Mouse (Mus musculus): ENCODE measurements around the gene Paxx. TPM values are rescaled to one million over a fixed set of nuclear protein-coding genes. Genes with fewer than 3 reads are reported as not detected.
"Not testable (repeated sequence)": the region's sequence is repeated elsewhere in the genome, so short reads cannot be mapped to it uniquely, and the experiment has no call there.

Paxx gene
- polyA plus RNA-seq, 1 experiment from 2014 or later, result 33.8 TPM

DNA sequence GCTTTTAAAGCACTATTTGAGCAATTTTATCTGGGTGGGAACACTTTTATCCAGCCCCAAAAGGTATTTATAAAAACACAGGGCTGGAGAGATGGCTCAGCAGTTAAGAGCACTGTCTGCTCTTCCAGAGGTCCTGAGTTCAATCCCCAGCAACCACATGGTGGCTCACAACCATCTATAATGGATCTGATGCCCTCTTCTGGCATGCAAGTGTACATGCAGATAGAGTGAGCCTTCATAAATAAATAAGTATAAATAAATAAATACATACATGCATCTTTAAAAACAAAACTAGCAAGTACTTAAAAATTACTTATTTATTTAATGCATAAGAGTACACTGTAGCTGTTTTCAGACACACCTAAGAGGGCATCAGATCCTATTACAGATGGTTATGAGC, 47.5 kb downstream of the Paxx start:
- not testable (repeated sequence) for H3K4me2 ChIP-seq (replicated peaks; ENCODE audit: low read depth, low read length); H3K4me1 ChIP-seq (ENCODE audit: insufficient read depth, low read length); H3K27ac ChIP-seq (ENCODE audit: low read length); H3K9me3 ChIP-seq (ENCODE audit: low read length); ATAC-seq (ENCODE audit: low FRiP score, low TSS enrichment); H3K36me3 ChIP-seq (ENCODE audit: insufficient read depth, low read length); H3K9ac ChIP-seq (replicated peaks; ENCODE audit: low read length); H3K4me3 ChIP-seq (ENCODE audit: low read length); H3K27me3 ChIP-seq (ENCODE audit: insufficient read depth, low read length)

DNA sequence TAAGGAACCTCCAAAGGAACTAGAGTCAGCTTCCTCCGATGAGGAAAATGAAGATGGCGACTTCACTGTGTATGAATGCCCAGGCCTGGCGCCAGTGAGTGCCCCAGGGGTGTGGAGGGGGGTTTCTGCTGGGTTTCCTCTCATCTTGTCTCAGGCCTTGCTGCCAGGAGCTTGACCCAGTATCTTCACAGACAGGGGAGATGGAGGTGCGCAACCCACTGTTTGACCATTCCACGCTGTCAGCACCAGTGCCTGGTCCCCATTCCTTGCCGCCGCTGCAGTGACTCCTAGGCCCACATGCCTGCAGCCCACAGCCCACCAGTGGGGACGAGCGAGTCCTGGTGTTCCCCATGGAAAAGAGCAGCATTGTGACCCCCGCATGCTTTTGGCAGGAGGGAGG, 52.0 kb downstream of the Paxx start:
- Histone ChIP-seq H3K4me3 (ENCODE audit: low read length) (no peak overlapping the region), H3K4me1 (ENCODE audit: insufficient read depth, low read length) (0 out of 2 replicates have a peak, but pooled peaks cover 2% of the 10 kb centered on the region), H3K27ac (ENCODE audit: low read length) (no peak overlapping the region), H3K9me3 (ENCODE audit: low read length) (no peaks in the 10 kb centered on the region), H3K9ac (replicated peaks; ENCODE audit: low read length) (no peak overlapping the region), H3K36me3 (ENCODE audit: insufficient read depth, low read length) (no peaks in the 10 kb centered on the region), H3K27me3 (ENCODE audit: insufficient read depth, low read length) (peaks cover 7% of the 10 kb centered on the region; the same call in 1 of the 2 replicates), H3K4me2 (replicated peaks; ENCODE audit: low read depth, low read length) (no peak overlapping the region)
- 87% methylated on average over 10 of the region's 10 CpGs for WGBS
- no peak for ATAC-seq (ENCODE audit: low FRiP score, low TSS enrichment)

Small RNA genes within 50 kb of the gene (microRNA-seq; reads per million reads assigned to microRNA genes)
- not detected for gene Mir3087

Other genes starting within 250 kb of the Paxx start
- 131 and 138 TPM in 2 replicates for gene Nelfb, start 249.6 kb downstream of the Paxx start, polyA plus RNA-seq (2015; fragmentation: Nextera tagmentation; extraction: Ambion mirVana)
- gene Stpg3, start 246.5 kb downstream of the Paxx start, polyA plus RNA-seq (2015; fragmentation: Nextera tagmentation; extraction: Ambion mirVana), result 0.54 and 0.82 TPM in 2 replicates
- gene Fam166a, start 242.3 kb downstream of the Paxx start, polyA plus RNA-seq (2015; fragmentation: Nextera tagmentation; extraction: Ambion mirVana), result 0.37 TPM in 1 of 2 replicates, not detected in the other
- 627 and 671 TPM in 2 replicates for gene Tubb4b, start 236.4 kb downstream of the Paxx start, polyA plus RNA-seq (2015; fragmentation: Nextera tagmentation; extraction: Ambion mirVana)
- gene Slc34a3, start 226.7 kb downstream of the Paxx start, polyA plus RNA-seq (2015; fragmentation: Nextera tagmentation; extraction: Ambion mirVana), result 1.9 and 2.0 TPM in 2 replicates
- gene Rnf224, start 224.3 kb downstream of the Paxx start, polyA plus RNA-seq (2015; fragmentation: Nextera tagmentation; extraction: Ambion mirVana), result 0.55 and 0.69 TPM in 2 replicates
- gene Rnf208, start 218.8 kb downstream of the Paxx start, polyA plus RNA-seq (2015; fragmentation: Nextera tagmentation; extraction: Ambion mirVana), result 24.0 and 26.3 TPM in 2 replicates
- gene Cysrt1, start 218.6 kb downstream of the Paxx start, polyA plus RNA-seq (2015; fragmentation: Nextera tagmentation; extraction: Ambion mirVana), result 0.21 and 0.30 TPM in 2 replicates
- gene AL732309.1, start 214.2 kb downstream of the Paxx start, polyA plus RNA-seq (2015; fragmentation: Nextera tagmentation; extraction: Ambion mirVana), result 6.1 and 7.0 TPM in 2 replicates
- gene Tmem203, start 205.7 kb downstream of the Paxx start, polyA plus RNA-seq (2015; fragmentation: Nextera tagmentation; extraction: Ambion mirVana), result 24.8 and 25.6 TPM in 2 replicates
- 12.0 and 12.1 TPM in 2 replicates for gene Tprn, start 198.5 kb downstream of the Paxx start, polyA plus RNA-seq (2015; fragmentation: Nextera tagmentation; extraction: Ambion mirVana)
- gene Ssna1, start 188.7 kb downstream of the Paxx start, polyA plus RNA-seq (2015; fragmentation: Nextera tagmentation; extraction: Ambion mirVana), result 209 and 211 TPM in 2 replicates
- 146 and 152 TPM in 2 replicates for gene Anapc2, start 188.6 kb downstream of the Paxx start, polyA plus RNA-seq (2015; fragmentation: Nextera tagmentation; extraction: Ambion mirVana)
- gene Tmem210, start 172.9 kb downstream of the Paxx start, polyA plus RNA-seq (2015; fragmentation: Nextera tagmentation; extraction: Ambion mirVana), result not detected in 2 replicates
- not detected in 2 replicates for gene Lrrc26, start 171.2 kb downstream of the Paxx start, polyA plus RNA-seq (2015; fragmentation: Nextera tagmentation; extraction: Ambion mirVana)
- gene Grin1, start 141.9 kb downstream of the Paxx start, polyA plus RNA-seq (2015; fragmentation: Nextera tagmentation; extraction: Ambion mirVana), result 0.22 and 0.60 TPM in 2 replicates
- 53.7 and 57.5 TPM in 2 replicates for gene Man1b1, start 128.8 kb downstream of the Paxx start, polyA plus RNA-seq (2015; fragmentation: Nextera tagmentation; extraction: Ambion mirVana)
- 32.8 and 33.2 TPM in 2 replicates for gene Dpp7, start 104.7 kb downstream of the Paxx start, polyA plus RNA-seq (2015; fragmentation: Nextera tagmentation; extraction: Ambion mirVana)
- gene Uap1l1, start 95.4 kb downstream of the Paxx start, polyA plus RNA-seq (2015; fragmentation: Nextera tagmentation; extraction: Ambion mirVana), result 38.9 and 49.2 TPM in 2 replicates
- 39.3 and 41.2 TPM in 2 replicates for gene Sapcd2, start 88.8 kb downstream of the Paxx start, polyA plus RNA-seq (2015; fragmentation: Nextera tagmentation; extraction: Ambion mirVana)
- gene Entpd2, start 65.2 kb downstream of the Paxx start, polyA plus RNA-seq (2015; fragmentation: Nextera tagmentation; extraction: Ambion mirVana), result 5.5 and 6.4 TPM in 2 replicates
- 52.4 and 58.3 TPM in 2 replicates for gene Npdc1, start 61.7 kb downstream of the Paxx start, polyA plus RNA-seq (2015; fragmentation: Nextera tagmentation; extraction: Ambion mirVana)
- not detected in 2 replicates for gene Fut7, start 37.8 kb downstream of the Paxx start, polyA plus RNA-seq (2015; fragmentation: Nextera tagmentation; extraction: Ambion mirVana)
- gene Abca2, start 32.4 kb downstream of the Paxx start, polyA plus RNA-seq (2015; fragmentation: Nextera tagmentation; extraction: Ambion mirVana), result 12.7 and 14.3 TPM in 2 replicates
- 3.9 and 8.5 TPM in 2 replicates for gene Clic3, start 4.3 kb downstream of the Paxx start, polyA plus RNA-seq (2015; fragmentation: Nextera tagmentation; extraction: Ambion mirVana)
- 1.8 and 4.7 TPM in 2 replicates for gene Ptgds, start 9.0 kb upstream of the Paxx start, polyA plus RNA-seq (2015; fragmentation: Nextera tagmentation; extraction: Ambion mirVana)
- not detected in 2 replicates for gene Lcn12, start 32.8 kb upstream of the Paxx start, polyA plus RNA-seq (2015; fragmentation: Nextera tagmentation; extraction: Ambion mirVana)
- 105 and 115 TPM in 2 replicates for gene Fbxw5, start 39.7 kb upstream of the Paxx start, polyA plus RNA-seq (2015; fragmentation: Nextera tagmentation; extraction: Ambion mirVana)
- 9.5 and 9.6 TPM in 2 replicates for gene C8g, start 40.6 kb upstream of the Paxx start, polyA plus RNA-seq (2015; fragmentation: Nextera tagmentation; extraction: Ambion mirVana)
- gene Traf2, start 85.8 kb upstream of the Paxx start, polyA plus RNA-seq (2015; fragmentation: Nextera tagmentation; extraction: Ambion mirVana), result 40.6 and 43.6 TPM in 2 replicates
- 372 and 373 TPM in 2 replicates for gene Edf1, start 96.8 kb upstream of the Paxx start, polyA plus RNA-seq (2015; fragmentation: Nextera tagmentation; extraction: Ambion mirVana)
- gene Mamdc4, start 113.8 kb upstream of the Paxx start, polyA plus RNA-seq (2015; fragmentation: Nextera tagmentation; extraction: Ambion mirVana), result 12.2 and 14.7 TPM in 2 replicates
- gene Phpt1, start 114.1 kb upstream of the Paxx start, polyA plus RNA-seq (2015; fragmentation: Nextera tagmentation; extraction: Ambion mirVana), result 193 and 206 TPM in 2 replicates
- 0.18 and 0.22 TPM in 2 replicates for gene Ajm1, start 120.7 kb upstream of the Paxx start, polyA plus RNA-seq (2015; fragmentation: Nextera tagmentation; extraction: Ambion mirVana)
- gene Rabl6, start 147.4 kb upstream of the Paxx start, polyA plus RNA-seq (2015; fragmentation: Nextera tagmentation; extraction: Ambion mirVana), result 69.8 and 73.9 TPM in 2 replicates
- gene Ccdc183, start 156.6 kb upstream of the Paxx start, polyA plus RNA-seq (2015; fragmentation: Nextera tagmentation; extraction: Ambion mirVana), result 0.27 and 0.33 TPM in 2 replicates
- 36.1 and 37.6 TPM in 2 replicates for gene Tmem141, start 160.9 kb upstream of the Paxx start, polyA plus RNA-seq (2015; fragmentation: Nextera tagmentation; extraction: Ambion mirVana)
- gene Fcna, start 166.9 kb upstream of the Paxx start, polyA plus RNA-seq (2015; fragmentation: Nextera tagmentation; extraction: Ambion mirVana), result 2.6 and 3.2 TPM in 2 replicates
- not detected in 2 replicates for gene Lcn8, start 192.0 kb upstream of the Paxx start, polyA plus RNA-seq (2015; fragmentation: Nextera tagmentation; extraction: Ambion mirVana)
- gene Lcn5, start 196.9 kb upstream of the Paxx start, polyA plus RNA-seq (2015; fragmentation: Nextera tagmentation; extraction: Ambion mirVana), result not detected in 2 replicates
- not detected in 2 replicates for gene Lcn6, start 215.7 kb upstream of the Paxx start, polyA plus RNA-seq (2015; fragmentation: Nextera tagmentation; extraction: Ambion mirVana)
- gene Lcn10, start 221.6 kb upstream of the Paxx start, polyA plus RNA-seq (2015; fragmentation: Nextera tagmentation; extraction: Ambion mirVana), result not detected in 2 replicates
- gene Obp2a, start 238.9 kb upstream of the Paxx start, polyA plus RNA-seq (2015; fragmentation: Nextera tagmentation; extraction: Ambion mirVana), result 0.24 TPM in 1 of 2 replicates, not detected in the other
- 89.0 and 91.6 TPM in 2 replicates for gene Bmyc, start 245.6 kb upstream of the Paxx start, polyA plus RNA-seq (2015; fragmentation: Nextera tagmentation; extraction: Ambion mirVana)

Measured in kidney, embryonic 16.5 days (tissue).